Mouse (Mus musculus) liver, embryonic 11.5 days (tissue): ENCODE results near the gene Idh3g. TPM values are rescaled to one million over a fixed set of nuclear protein-coding genes. Genes with fewer than 3 reads are reported as not detected.

Experiments used
- ATAC-seq: fragments of 200-750 bp; cut with Nextera tagmentation; replicated peaks from 2 replicates; pipeline ENCODE4 v1.8.0; 2017; ENCODE audit warnings: moderate number of reproducible peaks, mild to moderate bottlenecking, moderate TSS enrichment, moderate library complexity; ENCODE audit not compliant: low FRiP score
- DNase-seq: peaks from one replicate; pipeline ENCODE4 v3.0.0-alpha.2; 2017; ENCODE audit warnings: low spot score
- H3K27ac ChIP-seq: fragments of 300-500 bp; sonication (generic); 2 replicates; pipeline ENCODE4 v1.5.1; 2014; ENCODE audit warnings: mild to moderate bottlenecking, low read depth, low read length, control low read depth
- H3K27me3 ChIP-seq: fragments of 300-500 bp; sonication (generic); replicated peaks from 2 replicates; pipeline ENCODE4 v1.6.1; 2014; ENCODE audit warnings: low read length, mixed read lengths; ENCODE audit not compliant: control insufficient read depth, insufficient read depth
- H3K36me3 ChIP-seq: fragments of 300-500 bp; sonication (generic); 2 replicates; pipeline ENCODE4 v1.6.1; 2014; ENCODE audit warnings: mild to moderate bottlenecking, low read length, moderate library complexity, mixed read lengths; ENCODE audit not compliant: control insufficient read depth, insufficient read depth
- H3K4me1 ChIP-seq: fragments of 300-500 bp; sonication (generic); replicated peaks from 2 replicates; pipeline ENCODE4 v1.6.1; 2014; ENCODE audit warnings: low read length, mixed read lengths; ENCODE audit not compliant: control insufficient read depth, insufficient read depth
- H3K4me2 ChIP-seq: fragments of 300-500 bp; sonication (generic); 2 replicates; pipeline ENCODE4 v1.6.1; 2014; ENCODE audit warnings: mild to moderate bottlenecking, control low read depth, moderate library complexity
- H3K4me3 ChIP-seq: fragments of 300-500 bp; sonication (generic); 2 replicates; pipeline ENCODE4 v1.5.1; 2014; ENCODE audit warnings: low read depth, low read length, control low read depth
- H3K9ac ChIP-seq: fragments of 300-500 bp; sonication (generic); 2 replicates; pipeline ENCODE4 v1.6.1; 2014; ENCODE audit warnings: low read depth, low read length, control low read depth
- H3K9me3 ChIP-seq: fragments of 300-500 bp; sonication (generic); 2 replicates; pipeline ENCODE4 v1.6.1; 2016; ENCODE audit warnings: low read length, inconsistent platforms, mixed read lengths; ENCODE audit not compliant: control insufficient read depth
- WGBS: fragments of 180-500 bp; shearing (Covaris S2); extraction: QIAGEN DNeasy Blood & Tissue Kit; methylation state at CpG from one replicate; pipeline ENCODE4 v1.1.7; 2014; 5-methylcytosine and 5-hydroxymethylcytosine counted together
- polyA plus RNA-seq: library from polyadenylated mRNA; unstranded; fragments of >200 nt; fragmentation: Nextera tagmentation; extraction: Ambion mirVana; gene quantifications from 2 replicates; pipeline ENCODE4 v1.2.1, GENCODE M21; 2014

The Idh3g gene
- polyA plus RNA-seq, 1 experiment from 2014 or later, result 196 TPM

DNA sequence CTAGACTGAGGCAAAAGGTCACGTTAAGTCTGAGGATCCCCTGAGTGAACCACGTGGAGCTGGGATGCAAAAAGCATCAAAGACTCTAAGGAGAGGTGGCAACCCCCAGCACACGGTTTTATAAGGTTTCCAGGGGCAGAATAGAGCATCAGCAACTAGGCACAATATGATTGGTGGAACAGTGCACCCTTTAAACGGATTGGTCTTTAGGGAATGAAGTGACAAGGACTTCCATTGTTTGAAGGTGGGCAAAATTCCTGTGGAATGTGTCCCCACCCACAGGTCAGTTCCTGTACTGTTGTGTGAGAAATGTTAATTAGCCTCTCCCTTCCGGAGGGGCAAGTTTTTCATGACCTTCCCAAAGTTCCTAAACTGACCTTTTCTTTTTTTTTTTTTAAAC lies 47.5 kb downstream of the Idh3g start:
- Histone ChIP-seq H3K4me3 (no peak overlapping the region), H3K36me3 (no peaks in the 10 kb centered on the region), H3K4me1 (no peaks in the 10 kb centered on the region), H3K9me3 (no peaks in the 10 kb centered on the region), H3K27me3 (no peaks in the 10 kb centered on the region), H3K9ac (no peak overlapping the region), H3K4me2 (no peak overlapping the region), H3K27ac (no peak overlapping the region)
- no peak for ATAC-seq
- 58% methylated on average over 5 of the region's 5 CpGs for WGBS
- DNase-seq, result no peak

DNA sequence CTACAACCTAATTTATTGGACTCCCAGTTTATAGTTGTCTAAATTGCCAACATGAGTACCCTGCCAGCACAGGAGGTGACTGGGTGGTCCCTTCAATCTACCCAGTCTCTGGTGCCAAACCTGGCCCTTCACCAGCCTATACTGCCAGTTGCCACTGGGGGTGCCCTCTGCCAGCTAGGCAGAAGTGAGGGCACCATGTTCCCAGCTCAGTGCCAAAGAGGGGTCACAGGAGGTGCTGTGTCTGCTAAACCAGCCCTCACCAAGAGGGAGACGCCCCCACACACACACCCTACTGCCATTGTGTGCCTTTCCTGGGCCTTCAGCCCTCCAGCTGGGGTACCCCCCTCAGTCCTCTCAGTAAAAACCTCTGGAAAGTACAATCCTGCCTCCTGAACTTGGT lies 48.5 kb downstream of the Idh3g start:
- DNase-seq, result no peak
- WGBS, result 78% methylated on average over 1 of the region's 1 CpGs
- no peak overlapping the region for H3K4me2 ChIP-seq
- H3K4me1 ChIP-seq, result no peaks in the 10 kb centered on the region
- no peak overlapping the region for H3K27ac ChIP-seq
- no peak overlapping the region for H3K4me3 ChIP-seq
- no peaks in the 10 kb centered on the region for H3K36me3 ChIP-seq
- no peaks in the 10 kb centered on the region for H3K27me3 ChIP-seq
- no peaks in the 10 kb centered on the region for H3K9me3 ChIP-seq
- no peak overlapping the region for H3K9ac ChIP-seq
- ATAC-seq, result no peak

DNA sequence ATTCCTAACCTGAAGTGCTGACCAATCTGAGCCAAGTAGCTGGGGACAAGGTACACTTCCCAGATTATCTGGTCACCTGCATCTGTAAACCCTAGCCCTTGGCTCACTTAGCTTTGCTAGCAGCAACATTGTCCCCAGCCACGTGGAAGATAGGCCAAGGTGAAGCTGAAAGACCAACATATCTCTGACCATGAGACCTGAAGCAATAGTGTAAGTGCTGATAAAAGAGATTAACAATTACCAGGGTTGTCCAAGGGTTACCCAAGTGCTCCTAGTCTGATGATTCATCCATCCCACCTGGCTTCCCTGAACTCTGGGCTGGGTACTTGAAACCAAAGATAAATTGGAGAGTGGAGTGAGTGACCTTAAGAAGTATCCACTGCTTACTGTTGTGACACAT lies 55.8 kb downstream of the Idh3g start:
- Histone ChIP-seq H3K4me3 (no peak overlapping the region), H3K4me2 (no peak overlapping the region), H3K4me1 (no peaks in the 10 kb centered on the region), H3K36me3 (no peaks in the 10 kb centered on the region), H3K9ac (no peak overlapping the region), H3K27ac (no peak overlapping the region), H3K27me3 (no peaks in the 10 kb centered on the region), H3K9me3 (no peaks in the 10 kb centered on the region)
- 32% methylated on average over 1 of the region's 1 CpGs for WGBS
- no peak for DNase-seq
- no peak for ATAC-seq

Other genes starting within 250 kb of the Idh3g start
- gene Dusp9, start 147.5 kb downstream of the Idh3g start, polyA plus RNA-seq, result 20.6 and 30.7 TPM in 2 replicates
- 2.2 and 2.3 TPM in 2 replicates for gene Pnck, start 126.8 kb downstream of the Idh3g start, polyA plus RNA-seq
- gene Slc6a8, start 113.7 kb downstream of the Idh3g start, polyA plus RNA-seq, result 2.2 and 2.4 TPM in 2 replicates
- 258 and 265 TPM in 2 replicates for gene Bcap31, start 70.7 kb downstream of the Idh3g start, polyA plus RNA-seq
- 13.0 and 13.3 TPM in 2 replicates for gene Abcd1, start 70.3 kb downstream of the Idh3g start, polyA plus RNA-seq
- 0.36 and 0.49 TPM in 2 replicates for gene Plxnb3, start 29.8 kb downstream of the Idh3g start, polyA plus RNA-seq
- 0.81 and 1.3 TPM in 2 replicates for gene Srpk3, start 12.5 kb downstream of the Idh3g start, polyA plus RNA-seq
- 207 and 230 TPM in 2 replicates for gene Ssr4, start 131 bp upstream of the Idh3g start, polyA plus RNA-seq
- 0.25 and 0.86 TPM in 2 replicates for gene Pdzd4, start 38.1 kb upstream of the Idh3g start, polyA plus RNA-seq
- gene Avpr2, start 105.2 kb upstream of the Idh3g start, polyA plus RNA-seq, result 0.17 and 0.22 TPM in 2 replicates
- gene L1cam, start 109.2 kb upstream of the Idh3g start, polyA plus RNA-seq, result 0.42 and 0.95 TPM in 2 replicates
- 10.2 and 12.9 TPM in 2 replicates for gene Arhgap4, start 135.0 kb upstream of the Idh3g start, polyA plus RNA-seq
- 210 TPM in 2 replicates for gene Naa10, start 135.0 kb upstream of the Idh3g start, polyA plus RNA-seq
- 30.3 and 32.5 TPM in 2 replicates for gene Renbp, start 144.0 kb upstream of the Idh3g start, polyA plus RNA-seq
- gene Hcfc1, start 179.5 kb upstream of the Idh3g start, polyA plus RNA-seq, result 68.6 and 72.8 TPM in 2 replicates
- gene Irak1, start 237.0 kb upstream of the Idh3g start, polyA plus RNA-seq, result 51.8 and 61.0 TPM in 2 replicates